Mouse (Mus musculus) heart, adult 2 months (tissue): ENCODE measurements around the gene Ube2l6. TPM values are rescaled to one million over a fixed set of nuclear protein-coding genes. Genes with fewer than 3 reads are reported as not detected.

ENCODE experiments used
- DNase-seq, 2 experiments: peaks; one replicate each; pipeline ENCODE4 v3.0.0; 2021
- H3K27ac ChIP-seq: fragments of 200-600 bp; 2 replicates; pipeline ENCODE4 v1.8.1; 2022
- H3K27me3 ChIP-seq: fragments of 200-500 bp; 2 replicates; pipeline ENCODE4 v1.6.1; 2012; ENCODE audit warnings: mild to moderate bottlenecking, low read length, inconsistent platforms, mixed read lengths; ENCODE audit not compliant: control insufficient read depth, insufficient read depth
- H3K36me3 ChIP-seq: fragments of 200-500 bp; 2 replicates; pipeline ENCODE4 v1.6.1; 2012; ENCODE audit warnings: low read length, inconsistent platforms; ENCODE audit not compliant: control insufficient read depth, insufficient read depth
- H3K4me1 ChIP-seq: fragments of 200-500 bp; 2 replicates; pipeline ENCODE4 v1.6.1; 2011; ENCODE audit warnings: low read length; ENCODE audit not compliant: control insufficient read depth, insufficient read depth
- H3K4me3 ChIP-seq: fragments of 200-600 bp; 2 replicates; pipeline ENCODE4 v1.8.1; 2022
- H3K79me2 ChIP-seq: fragments of 200-500 bp; replicated peaks from 2 replicates; pipeline ENCODE4 v1.6.1; 2012; ENCODE audit warnings: mild to moderate bottlenecking, inconsistent platforms, low read length, moderate library complexity, mixed read lengths; ENCODE audit not compliant: control insufficient read depth, insufficient read depth
- H3K9ac ChIP-seq: fragments of 200-500 bp; 2 replicates; pipeline ENCODE4 v1.6.1; 2012; ENCODE audit warnings: low read depth, mild to moderate bottlenecking, control low read depth, inconsistent platforms, low read length, mixed read lengths
- CTCF ChIP-seq: fragments of 200-600 bp; IDR thresholded peaks from 2 replicates; pipeline ENCODE4 v1.8.1; 2022; ENCODE audit warnings: antibody characterized with exemption, mild to moderate bottlenecking, moderate library complexity
- EP300 ChIP-seq: fragments of 200-500 bp; IDR thresholded peaks from 2 replicates; pipeline ENCODE4 v1.6.1; 2011; ENCODE audit warnings: low read depth, low read length, control low read depth; ENCODE audit not compliant: insufficient read depth
- POLR2A ChIP-seq: fragments of 200-500 bp; IDR thresholded peaks from 2 replicates; pipeline ENCODE4 v1.6.1; 2011; ENCODE audit warnings: mild to moderate bottlenecking, low read depth, low read length, control low read depth; ENCODE audit not compliant: insufficient read depth
- WGBS: fragments of 180-500 bp; shearing (Covaris S2); methylation state at CpG from one replicate; pipeline ENCODE4 v1.1.7; 2018; 5-methylcytosine and 5-hydroxymethylcytosine counted together
- intact Hi-C: fragments of 180-260 bp; cut with DNase I; formaldehyde crosslinking; loops from one replicate; pipeline ENCODE4 v1.15.1; 2025
- polyA plus RNA-seq: library from polyadenylated mRNA; depleted of rRNA; stranded (reverse); fragments of >200 nt; gene quantifications from 2 replicates; pipeline ENCODE4 v1.2.3, GENCODE M21; 2012
- total RNA-seq, 2 experiments: library from RNA; stranded (reverse); gene quantifications; 2 replicates each; pipeline ENCODE4 v1.2.3; 2021

The Ube2l6 gene
- total and polyA plus RNA-seq, 3 experiments: 26.5 to 131 (median 109) TPM

DNA sequence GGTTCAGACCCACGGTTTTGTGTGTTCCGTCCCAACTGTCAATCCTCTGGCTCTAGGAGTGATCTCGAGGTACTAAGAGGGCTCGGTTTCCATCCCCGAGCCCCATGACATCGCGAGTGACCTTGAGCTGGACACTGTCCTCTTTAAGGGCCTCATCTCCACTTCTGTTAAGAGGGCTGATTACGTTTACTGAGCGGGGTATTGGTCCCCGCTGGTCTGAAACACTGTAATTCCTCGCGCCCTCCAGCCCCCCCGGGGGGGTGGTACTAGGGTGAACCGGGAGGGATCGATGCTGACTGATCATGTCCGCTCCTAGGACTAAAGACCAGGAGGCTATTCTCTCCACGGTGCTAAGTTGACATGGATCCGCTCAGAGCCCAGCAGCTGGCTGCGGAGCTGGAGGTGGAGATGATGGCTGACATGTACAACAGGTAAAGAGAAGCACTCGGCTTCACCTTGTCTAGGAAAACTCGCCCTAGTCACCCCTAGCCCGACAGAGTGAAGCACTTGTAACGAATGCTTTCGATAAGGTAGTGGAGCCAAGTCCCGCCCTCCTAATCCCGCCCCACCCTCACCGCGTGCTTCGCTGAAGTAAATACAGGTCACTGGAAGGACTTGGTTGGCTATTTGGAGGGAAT is 28.8 kb downstream of the Ube2l6 start:
- H3K36me3 ChIP-seq: no peaks in the 10 kb centered on the region
- H3K9ac ChIP-seq: peak overlapping the region; percentile 71
- intact Hi-C loops: no loop called here
- peaks cover 3% of the 10 kb centered on the region for H3K4me1 ChIP-seq
- H3K27me3 ChIP-seq: no peaks in the 10 kb centered on the region
- no peak for TF ChIP-seq CTCF
- TF ChIP-seq POLR2A: 0 out of 2 replicates have a peak, but pooled peaks have one; percentile 48
- H3K79me2 ChIP-seq: no peaks in the 10 kb centered on the region
- peak overlapping the region; percentile 70 for H3K4me3 ChIP-seq
- peak; percentile 25 to 33 for DNase-seq
- H3K27ac ChIP-seq: peak overlapping the region; percentile 68
- under 1% methylated on average over 29 of the region's 29 CpGs for WGBS

DNA sequence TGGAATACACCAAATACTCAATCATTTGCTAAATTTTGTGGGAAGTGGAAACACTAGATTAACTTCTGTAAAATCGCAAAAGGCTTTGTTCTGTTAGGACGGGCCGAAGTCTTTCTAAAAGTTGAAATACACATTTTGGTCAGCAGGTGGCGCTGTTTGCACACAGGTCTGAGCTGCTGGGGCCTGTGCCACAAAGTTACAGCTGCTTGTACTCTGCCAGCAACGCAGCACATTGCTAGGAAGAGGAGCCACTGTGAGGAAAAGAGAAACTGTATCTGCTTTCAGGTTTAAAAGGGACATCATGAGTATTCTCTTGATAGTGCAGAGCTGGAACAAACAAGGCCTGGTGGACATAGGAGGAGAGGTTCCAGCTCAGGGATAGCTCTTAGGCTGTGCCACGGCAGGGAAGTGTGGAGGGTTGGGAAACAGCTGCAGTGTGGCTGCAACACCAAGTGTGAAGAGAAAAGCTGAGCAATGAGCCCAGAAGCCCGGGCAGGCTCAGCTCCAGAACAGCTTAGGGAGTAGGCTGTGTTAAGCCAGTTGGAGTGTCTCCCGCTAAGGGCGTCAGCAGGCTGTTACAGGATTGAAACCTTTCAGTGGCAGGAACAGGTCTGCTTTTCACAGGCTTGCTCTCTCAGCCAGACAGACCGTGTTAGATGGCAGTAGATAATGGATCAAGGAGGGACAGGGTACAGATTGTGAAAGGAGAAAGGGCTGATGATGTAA is 33.2 kb downstream of the Ube2l6 start:
- 27% methylated on average over 10 of the region's 10 CpGs for WGBS
- H3K4me1 ChIP-seq: peaks cover 2% of the 10 kb centered on the region
- H3K9ac ChIP-seq: peak overlapping the region; percentile 40
- H3K27me3 ChIP-seq: no peaks in the 10 kb centered on the region
- no peak overlapping the region for H3K4me3 ChIP-seq
- intact Hi-C loops: loop anchor here (1.0 to 5.0 kb wide), 4 partner anchors 23 to 177 kb away; no protein-coding TSS in a partner anchor
- peak; percentile 80 to 85 for DNase-seq
- H3K36me3 ChIP-seq: no peaks in the 10 kb centered on the region
- H3K27ac ChIP-seq: peak overlapping the region; percentile 29
- H3K79me2 ChIP-seq: no peaks in the 10 kb centered on the region
- TF ChIP-seq CTCF: peak; percentile 96; the same call in 1 of the 2 replicates
- TF ChIP-seq POLR2A: no peak; the same call in 1 of the 2 replicates
- peak; percentile 76; the same call in 1 of the 2 replicates for TF ChIP-seq EP300

DNA sequence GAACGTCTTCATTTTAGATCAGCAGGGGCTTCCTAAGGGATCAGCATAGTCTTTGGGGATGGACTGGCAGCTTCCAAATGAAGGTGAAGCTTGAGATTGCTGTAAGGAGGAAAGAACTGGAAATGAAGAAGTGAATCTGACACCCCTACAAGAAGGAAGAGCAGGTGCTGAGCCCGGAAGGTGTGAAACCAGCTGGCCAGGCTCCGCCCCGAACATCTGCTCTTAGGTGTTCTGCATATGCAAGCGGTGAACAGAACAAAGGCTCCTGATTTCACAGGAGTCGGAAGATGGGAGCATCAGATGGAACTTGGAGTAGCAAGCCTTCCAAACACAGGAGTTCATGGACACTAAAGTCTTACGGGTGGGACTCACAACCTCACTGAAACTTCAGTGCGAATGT is 38.5 kb downstream of the Ube2l6 start:
- Histone ChIP-seq H3K9ac (no peak overlapping the region), H3K36me3 (no peaks in the 10 kb centered on the region), H3K79me2 (no peaks in the 10 kb centered on the region), H3K4me3 (no peak overlapping the region), H3K27me3 (peaks cover 4% of the 10 kb centered on the region; the same call in 1 of the 2 replicates), H3K27ac (no peak overlapping the region), H3K4me1 (no peaks in the 10 kb centered on the region; the same call in none of the 2 replicates)
- WGBS: 75% methylated on average over 8 of the region's 8 CpGs
- no peak for DNase-seq
- TF ChIP-seq CTCF (no peak), POLR2A (no peak), EP300 (no peak)
- intact Hi-C loops: no loop called here

DNA sequence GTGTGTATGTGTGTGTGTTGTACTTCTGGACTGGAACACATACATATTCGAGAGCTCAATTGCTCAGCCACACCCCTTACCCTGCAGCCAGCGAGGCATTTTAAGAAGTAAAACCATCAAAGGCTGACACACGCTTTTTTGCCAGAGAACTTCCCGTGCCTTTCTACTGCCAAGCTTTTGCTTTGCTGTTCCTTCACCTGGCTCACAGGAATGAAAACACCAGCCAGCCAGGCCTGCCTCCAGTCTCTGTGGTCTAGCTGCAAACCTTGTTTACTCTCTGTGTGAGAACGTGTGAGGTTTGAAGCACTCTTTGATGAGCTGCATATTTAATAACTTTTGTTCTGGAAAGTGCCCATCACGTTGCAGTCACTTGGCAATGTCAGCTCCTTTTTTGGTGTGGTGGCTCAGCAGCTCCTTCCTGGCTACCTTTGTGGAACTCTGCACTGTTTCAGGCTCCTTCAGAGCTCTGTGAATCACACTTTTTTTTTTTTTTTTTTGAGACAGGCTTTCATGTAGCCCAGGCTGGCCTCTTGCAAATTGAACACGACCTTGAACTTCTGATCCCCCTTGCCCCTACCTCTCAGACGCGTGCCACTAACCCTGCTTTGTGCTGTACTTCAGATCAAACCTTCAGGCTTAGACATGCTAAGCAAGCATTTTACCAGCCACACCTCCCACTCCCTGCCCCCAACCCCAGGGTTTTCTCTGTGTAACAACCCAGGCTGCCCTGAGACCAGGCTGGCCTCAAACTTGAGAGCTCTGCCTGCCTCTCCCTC is 39.4 kb downstream of the Ube2l6 start:
- WGBS: 69% methylated on average over 9 of the region's 9 CpGs
- DNase-seq: peak in 1 of 2 experiments; percentile 15
- Histone ChIP-seq H3K27me3 (peaks cover 4% of the 10 kb centered on the region; the same call in 1 of the 2 replicates), H3K4me3 (no peak overlapping the region), H3K79me2 (no peaks in the 10 kb centered on the region), H3K36me3 (no peaks in the 10 kb centered on the region), H3K4me1 (no peaks in the 10 kb centered on the region; the same call in 1 of the 2 replicates), H3K27ac (no peak overlapping the region), H3K9ac (no peak overlapping the region)
- intact Hi-C loops: no loop called here
- TF ChIP-seq EP300: no peak
- TF ChIP-seq POLR2A: no peak
- TF ChIP-seq CTCF: no peak

DNA sequence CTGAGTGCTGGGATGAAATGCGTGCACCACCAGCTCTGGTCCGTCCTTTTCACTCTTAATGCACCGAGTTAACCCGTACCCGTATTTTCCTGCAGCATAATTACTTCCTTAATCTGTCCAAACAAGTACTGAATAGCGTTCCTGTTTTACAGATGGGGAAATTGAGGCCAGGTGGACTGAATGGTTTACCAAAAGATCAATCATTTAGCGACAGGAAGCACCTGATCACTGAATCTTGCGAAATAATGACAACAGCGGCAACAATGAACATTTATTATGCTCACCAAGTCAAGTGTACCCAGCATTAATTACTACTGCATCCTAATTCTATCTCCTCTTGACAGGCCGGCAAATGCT is 39.9 kb downstream of the Ube2l6 start, which contains the start of gene Slc43a1:
TSS of gene Slc43a1 (plus strand) at position 258 of the 357 bp plus-strand sequence.
- Histone ChIP-seq H3K4me3 (peak within 1 kb of the TSS; percentile 69), H3K27ac (peak within 1 kb of the TSS; percentile 68), H3K36me3 (no peaks in the 10 kb centered on the region), H3K79me2 (no peaks in the 10 kb centered on the region), H3K27me3 (peaks cover 4% of the 10 kb centered on the region; the same call in 1 of the 2 replicates), H3K4me1 (no peaks in the 10 kb centered on the region; the same call in 1 of the 2 replicates), H3K9ac (peak within 1 kb of the TSS; percentile 59)
- no peak for DNase-seq
- WGBS: 58% methylated on average over 10 of the region's 10 CpGs
- intact Hi-C loops: no loop called here
- TF ChIP-seq CTCF (no peak), POLR2A (no peak), EP300 (no peak)
